Mouse (Mus musculus): ENCODE measurements around the gene Cdc42ep5. TPM values are rescaled to one million over a fixed set of nuclear protein-coding genes. Genes with fewer than 3 reads are reported as not detected.
"Not testable (repeated sequence)": the region's sequence is repeated elsewhere in the genome, so short reads cannot be mapped to it uniquely, and the experiment has no call there.

The Cdc42ep5 gene
- polyA plus RNA-seq (2014; fragmentation: Nextera tagmentation; extraction: Ambion mirVana) = 3.0 and 9.8 TPM in 2 replicates

- Histone ChIP-seq H3K27me3 (ENCODE audit: control insufficient read depth, insufficient read depth, low read length) (no peaks in the 10 kb centered on the region), H3K9me3 (ENCODE audit: control insufficient read depth, low read length) (no peaks in the 10 kb centered on the region), H3K36me3 (ENCODE audit: control insufficient read depth, insufficient read depth, low read length) (no peaks in the 10 kb centered on the region), H3K4me1 (ENCODE audit: control insufficient read depth, insufficient read depth, low read length) (no peaks in the 10 kb centered on the region), H3K9ac (replicated peaks; ENCODE audit: low read depth, low read length) (peak within 1 kb of the TSS; percentile 28), H3K27ac (ENCODE audit: low read depth, low read length) (no peak within 1 kb of the TSS), H3K4me3 (ENCODE audit: low read depth, low read length) (peak within 1 kb of the TSS; percentile 25), H3K4me2 (ENCODE audit: low read depth, low read length) (peak within 1 kb of the TSS; percentile 46)
- peak; percentile 89 for ATAC-seq (ENCODE audit: low read depth)
- 3% methylated on average over 19 of the region's 20 CpGs for WGBS
Measured at GRCm38 (mm10) chr7:4164090-4164910, at the start of gene Cdc42ep5. Gene Cdc42ep5 (minus strand): TSS chr7:4164860.

DNA sequence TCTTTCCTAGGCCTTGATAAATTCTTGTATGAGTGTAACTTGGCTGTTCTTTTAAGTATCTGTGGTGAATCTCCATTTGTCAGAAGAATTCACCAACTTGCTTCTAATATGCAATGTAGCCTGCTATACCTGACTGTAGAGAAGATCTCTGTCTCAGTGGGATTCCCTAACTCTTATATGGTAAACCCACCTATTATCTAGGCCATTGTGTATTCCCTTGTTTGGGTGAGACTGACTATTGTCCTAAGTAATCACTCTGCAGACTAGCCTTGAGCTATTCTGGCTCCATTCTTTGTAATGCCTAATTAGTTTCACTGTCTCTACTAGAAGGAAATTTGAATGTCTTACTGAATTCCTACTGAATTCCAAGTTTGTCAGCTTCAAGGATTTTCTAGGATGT, 48.8 kb upstream of the Cdc42ep5 start:
- not testable (repeated sequence) for H3K9ac ChIP-seq (replicated peaks; ENCODE audit: low read depth, low read length); H3K36me3 ChIP-seq (ENCODE audit: control insufficient read depth, insufficient read depth, low read length)

DNA sequence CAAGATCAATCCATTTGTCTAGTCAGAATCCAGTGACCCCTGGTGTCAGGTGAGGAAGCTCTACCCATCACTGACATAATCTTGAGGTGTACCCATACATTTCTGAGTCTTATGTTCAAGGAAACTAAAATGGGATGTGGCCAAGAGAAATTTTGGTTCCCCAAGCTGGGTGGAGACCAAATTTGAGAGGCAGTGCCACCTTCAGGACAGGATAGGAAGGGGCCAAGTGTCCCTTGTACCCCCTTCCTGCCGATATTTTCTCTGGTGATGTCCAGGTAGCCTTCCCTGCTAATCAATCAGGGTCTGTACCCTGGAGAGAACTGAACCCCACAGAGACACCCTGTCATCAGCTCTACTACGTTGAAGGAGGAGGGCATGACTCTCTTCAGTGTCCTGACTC, 44.0 kb upstream of the Cdc42ep5 start:
- Histone ChIP-seq H3K27me3 (ENCODE audit: control insufficient read depth, insufficient read depth, low read length) (no peaks in the 10 kb centered on the region), H3K4me2 (ENCODE audit: low read depth, low read length) (no peak overlapping the region), H3K9ac (replicated peaks; ENCODE audit: low read depth, low read length) (no peak overlapping the region), H3K4me3 (ENCODE audit: low read depth, low read length) (no peak overlapping the region), H3K4me1 (ENCODE audit: control insufficient read depth, insufficient read depth, low read length) (no peaks in the 10 kb centered on the region), H3K9me3 (ENCODE audit: control insufficient read depth, low read length) (no peaks in the 10 kb centered on the region), H3K27ac (ENCODE audit: low read depth, low read length) (no peak overlapping the region), H3K36me3 (ENCODE audit: control insufficient read depth, insufficient read depth, low read length) (no peaks in the 10 kb centered on the region)
- ATAC-seq (ENCODE audit: low read depth) = no peak
- WGBS = 39% methylated on average over 2 of the region's 2 CpGs

More for the DNA sequence above, 48.8 kb upstream of the Cdc42ep5 start:
- ATAC-seq (ENCODE audit: low read depth); H3K9me3 ChIP-seq (ENCODE audit: control insufficient read depth, low read length); H3K4me3 ChIP-seq (ENCODE audit: low read depth, low read length); H3K4me1 ChIP-seq (ENCODE audit: control insufficient read depth, insufficient read depth, low read length); H3K27me3 ChIP-seq (ENCODE audit: control insufficient read depth, insufficient read depth, low read length); H3K27ac ChIP-seq (ENCODE audit: low read depth, low read length); H3K4me2 ChIP-seq (ENCODE audit: low read depth, low read length): not testable (repeated sequence)

GRCm38 (mm10) chr7:4207126-4207525, 42.5 kb upstream of the Cdc42ep5 start:
- Histone ChIP-seq H3K4me3 (ENCODE audit: low read depth, low read length) (no peak overlapping the region), H3K4me1 (ENCODE audit: control insufficient read depth, insufficient read depth, low read length) (no peaks in the 10 kb centered on the region), H3K27me3 (ENCODE audit: control insufficient read depth, insufficient read depth, low read length) (no peaks in the 10 kb centered on the region), H3K9ac (replicated peaks; ENCODE audit: low read depth, low read length) (no peak overlapping the region), H3K9me3 (ENCODE audit: control insufficient read depth, low read length) (no peaks in the 10 kb centered on the region), H3K27ac (ENCODE audit: low read depth, low read length) (no peak overlapping the region), H3K4me2 (ENCODE audit: low read depth, low read length) (no peak overlapping the region), H3K36me3 (ENCODE audit: control insufficient read depth, insufficient read depth, low read length) (no peaks in the 10 kb centered on the region)
- WGBS = 84% methylated on average over 1 of the region's 1 CpGs
- ATAC-seq (ENCODE audit: low read depth) = no peak

GRCm38 (mm10) chr7:4178438-4178837, 13.8 kb upstream of the Cdc42ep5 start:
- 44% methylated on average over 3 of the region's 3 CpGs for WGBS
- H3K4me1 ChIP-seq (ENCODE audit: control insufficient read depth, insufficient read depth, low read length) = no peaks in the 10 kb centered on the region

DNA sequence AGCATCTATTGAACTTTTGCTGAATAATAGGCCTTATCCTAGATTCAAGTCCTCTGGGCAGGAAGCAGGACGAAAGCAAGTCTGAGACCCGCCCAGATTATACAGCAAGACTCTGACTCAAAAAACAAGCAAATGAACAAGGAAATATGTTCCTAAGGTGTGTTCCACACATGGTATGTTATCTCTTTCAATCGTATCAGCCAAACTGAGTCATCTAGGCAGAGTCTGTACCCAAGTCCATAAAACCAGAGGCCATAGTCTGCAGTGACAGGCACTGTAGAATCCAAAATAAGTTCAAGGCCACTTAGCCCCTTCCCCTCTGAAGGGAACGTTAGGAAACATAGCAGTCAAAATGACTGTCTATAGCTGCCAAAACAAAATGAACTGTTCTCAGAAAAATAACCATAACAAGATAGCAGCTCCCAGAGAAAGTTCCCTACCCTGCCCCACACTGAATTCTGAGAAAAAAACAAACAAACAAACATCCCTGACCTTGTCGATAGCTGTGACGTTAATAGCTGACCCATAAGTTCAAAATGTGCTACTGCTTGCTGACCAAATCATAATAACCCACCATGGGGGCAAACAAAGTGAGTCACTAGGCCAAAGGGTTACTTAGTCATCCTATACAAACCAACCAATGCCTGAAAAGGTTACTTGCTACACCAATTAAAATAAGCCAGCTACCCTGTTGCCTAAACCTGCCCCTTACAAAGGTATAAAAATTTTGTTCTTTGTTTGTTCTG, 5.7 kb upstream of the Cdc42ep5 start:
- H3K9me3 ChIP-seq (ENCODE audit: control insufficient read depth, low read length) = no peaks in the 10 kb centered on the region
- H3K27ac ChIP-seq (ENCODE audit: low read depth, low read length) = no peak overlapping the region
- no peaks in the 10 kb centered on the region for H3K36me3 ChIP-seq (ENCODE audit: control insufficient read depth, insufficient read depth, low read length)
- no peak overlapping the region for H3K4me3 ChIP-seq (ENCODE audit: low read depth, low read length)
- no peak for ATAC-seq (ENCODE audit: low read depth)
- 87% methylated on average over 6 of the region's 6 CpGs for WGBS
- no peaks in the 10 kb centered on the region for H3K27me3 ChIP-seq (ENCODE audit: control insufficient read depth, insufficient read depth, low read length)
- no peak overlapping the region for H3K9ac ChIP-seq (replicated peaks; ENCODE audit: low read depth, low read length)
- H3K4me2 ChIP-seq (ENCODE audit: low read depth, low read length) = no peak overlapping the region
- no peaks in the 10 kb centered on the region for H3K4me1 ChIP-seq (ENCODE audit: control insufficient read depth, insufficient read depth, low read length)

More at GRCm38 (mm10) chr7:4178438-4178837, 13.8 kb upstream of the Cdc42ep5 start:
- no peaks in the 10 kb centered on the region for H3K9me3 ChIP-seq (ENCODE audit: control insufficient read depth, low read length)
- no peak overlapping the region for H3K4me3 ChIP-seq (ENCODE audit: low read depth, low read length)
- H3K4me2 ChIP-seq (ENCODE audit: low read depth, low read length) = no peak overlapping the region
- no peak for ATAC-seq (ENCODE audit: low read depth)
- H3K27ac ChIP-seq (ENCODE audit: low read depth, low read length) = no peak overlapping the region
- H3K36me3 ChIP-seq (ENCODE audit: control insufficient read depth, insufficient read depth, low read length) = no peaks in the 10 kb centered on the region
- no peak overlapping the region for H3K9ac ChIP-seq (replicated peaks; ENCODE audit: low read depth, low read length)
- H3K27me3 ChIP-seq (ENCODE audit: control insufficient read depth, insufficient read depth, low read length) = no peaks in the 10 kb centered on the region

GRCm38 (mm10) chr7:4167098-4167497, 2.4 kb upstream of the Cdc42ep5 start:
- Histone ChIP-seq H3K4me1 (ENCODE audit: control insufficient read depth, insufficient read depth, low read length) (no peaks in the 10 kb centered on the region), H3K4me2 (ENCODE audit: low read depth, low read length) (no peak overlapping the region), H3K27ac (ENCODE audit: low read depth, low read length) (no peak overlapping the region), H3K9ac (replicated peaks; ENCODE audit: low read depth, low read length) (no peak overlapping the region), H3K9me3 (ENCODE audit: control insufficient read depth, low read length) (no peaks in the 10 kb centered on the region), H3K27me3 (ENCODE audit: control insufficient read depth, insufficient read depth, low read length) (no peaks in the 10 kb centered on the region), H3K36me3 (ENCODE audit: control insufficient read depth, insufficient read depth, low read length) (no peaks in the 10 kb centered on the region), H3K4me3 (ENCODE audit: low read depth, low read length) (no peak overlapping the region)
- no peak for ATAC-seq (ENCODE audit: low read depth)

DNA sequence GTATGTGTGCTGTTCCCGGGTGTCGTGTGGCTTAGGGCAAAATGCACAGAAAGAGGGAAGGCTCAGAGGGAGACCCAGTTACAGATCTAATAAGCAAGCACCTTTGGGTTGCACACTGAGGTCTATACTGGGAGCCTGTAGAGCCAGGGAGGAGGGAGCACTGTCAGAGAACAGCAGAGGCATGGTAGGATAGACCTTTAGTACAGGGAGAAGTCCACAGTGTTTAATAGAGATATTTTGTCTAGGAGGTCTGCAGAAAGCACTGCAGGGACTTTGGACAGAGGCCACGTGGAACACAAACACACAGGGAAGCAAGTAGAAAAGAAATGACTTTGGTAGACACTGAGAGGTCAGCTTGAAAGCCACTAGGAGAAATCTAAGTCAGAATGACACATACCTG, 626 bp upstream of the Cdc42ep5 start:
- H3K4me1 ChIP-seq (ENCODE audit: control insufficient read depth, insufficient read depth, low read length) = no peaks in the 10 kb centered on the region
- no peaks in the 10 kb centered on the region for H3K27me3 ChIP-seq (ENCODE audit: control insufficient read depth, insufficient read depth, low read length)
- no peaks in the 10 kb centered on the region for H3K9me3 ChIP-seq (ENCODE audit: control insufficient read depth, low read length)
- 22% methylated on average over 3 of the region's 3 CpGs for WGBS
- H3K4me3 ChIP-seq (ENCODE audit: low read depth, low read length) = no peak overlapping the region
- no peaks in the 10 kb centered on the region for H3K36me3 ChIP-seq (ENCODE audit: control insufficient read depth, insufficient read depth, low read length)
- no peak overlapping the region for H3K4me2 ChIP-seq (ENCODE audit: low read depth, low read length)
- H3K27ac ChIP-seq (ENCODE audit: low read depth, low read length) = no peak overlapping the region
- no peak overlapping the region for H3K9ac ChIP-seq (replicated peaks; ENCODE audit: low read depth, low read length)
- no peak for ATAC-seq (ENCODE audit: low read depth)

GRCm38 (mm10) chr7:4163571-4164072, 1.0 kb downstream of the Cdc42ep5 start:
- Histone ChIP-seq H3K4me1 (ENCODE audit: control insufficient read depth, insufficient read depth, low read length) (no peaks in the 10 kb centered on the region), H3K36me3 (ENCODE audit: control insufficient read depth, insufficient read depth, low read length) (no peaks in the 10 kb centered on the region), H3K9ac (replicated peaks; ENCODE audit: low read depth, low read length) (peak overlapping the region; percentile 28; the same call in 1 of the 2 replicates), H3K4me3 (ENCODE audit: low read depth, low read length) (peak overlapping the region; percentile 25), H3K9me3 (ENCODE audit: control insufficient read depth, low read length) (no peaks in the 10 kb centered on the region), H3K4me2 (ENCODE audit: low read depth, low read length) (peak overlapping the region; percentile 46), H3K27ac (ENCODE audit: low read depth, low read length) (no peak overlapping the region), H3K27me3 (ENCODE audit: control insufficient read depth, insufficient read depth, low read length) (no peaks in the 10 kb centered on the region)
- ATAC-seq (ENCODE audit: low read depth) = peak; percentile 38; the same call in 1 of the 2 replicates
- WGBS = 3% methylated on average over 11 of the region's 11 CpGs

Measured in neural tube, embryonic 14.5 days (tissue).